Mouse (Mus musculus) midbrain, embryonic 16.5 days (tissue): ENCODE measurements around the gene Acss3. TPM values are rescaled to one million over a fixed set of nuclear protein-coding genes. Genes with fewer than 3 reads are reported as not detected.

ENCODE experiments used
- ATAC-seq: fragments of 200-750 bp; cut with Nextera tagmentation; 2 replicates; pipeline ENCODE4 v1.8.0; 2017; ENCODE audit warnings: moderate TSS enrichment
- H3K27ac ChIP-seq: fragments of 300-500 bp; sonication (generic); 2 replicates; pipeline ENCODE4 v1.5.1; 2014; ENCODE audit warnings: mild to moderate bottlenecking, low read length, mixed read lengths
- H3K27me3 ChIP-seq: fragments of 300-500 bp; sonication (generic); 2 replicates; pipeline ENCODE4 v1.6.1; 2014; ENCODE audit warnings: low read depth, low read length, mixed read lengths; ENCODE audit not compliant: control insufficient read depth, insufficient read depth
- H3K36me3 ChIP-seq: fragments of 300-500 bp; sonication (generic); 2 replicates; pipeline ENCODE4 v1.6.1; 2014; ENCODE audit warnings: mild to moderate bottlenecking, low read length, moderate library complexity, mixed read lengths; ENCODE audit not compliant: control insufficient read depth, insufficient read depth
- H3K4me1 ChIP-seq: fragments of 300-500 bp; sonication (generic); 2 replicates; pipeline ENCODE4 v1.6.1; 2014; ENCODE audit warnings: mild to moderate bottlenecking, low read length, mixed read lengths; ENCODE audit not compliant: control insufficient read depth, insufficient read depth
- H3K4me2 ChIP-seq: fragments of 300-500 bp; sonication (generic); 2 replicates; pipeline ENCODE4 v1.6.1; 2014; ENCODE audit warnings: mild to moderate bottlenecking, low read length, mixed read lengths
- H3K4me3 ChIP-seq: fragments of 300-500 bp; sonication (generic); 2 replicates; pipeline ENCODE4 v1.5.1; 2014; ENCODE audit warnings: low read depth, mild to moderate bottlenecking, low read length, moderate library complexity, mixed read lengths
- H3K9ac ChIP-seq: fragments of 300-500 bp; sonication (generic); 2 replicates; pipeline ENCODE4 v1.6.1; 2014; ENCODE audit warnings: low read depth, low read length, mixed read lengths
- H3K9me3 ChIP-seq: fragments of 300-500 bp; sonication (generic); replicated peaks from 2 replicates; pipeline ENCODE4 v1.6.1; 2014; ENCODE audit warnings: mild to moderate bottlenecking, low read length, mixed read lengths; ENCODE audit not compliant: control insufficient read depth, poor library complexity, severe bottlenecking
- WGBS: fragments of 180-500 bp; shearing (Covaris S2); extraction: QIAGEN DNeasy Blood & Tissue Kit; methylation state at CpG from one replicate; pipeline ENCODE4 v1.1.7; 2014; 5-methylcytosine and 5-hydroxymethylcytosine counted together
- polyA plus RNA-seq: library from polyadenylated mRNA; unstranded; fragments of >200 nt; fragmentation: Nextera tagmentation; extraction: Ambion mirVana; gene quantifications from 2 replicates; pipeline ENCODE4 v1.2.1, GENCODE M21; 2015

The Acss3 gene
- polyA plus RNA-seq, 1 experiment from 2014 or later, result 0.63 TPM

- no peaks in the 10 kb centered on the region for H3K27me3 ChIP-seq
- H3K9ac ChIP-seq, result no peak overlapping the region
- H3K4me1 ChIP-seq, result peaks cover 2% of the 10 kb centered on the region; the same call in 1 of the 2 replicates
- 86% methylated on average over 2 of the region's 2 CpGs for WGBS
- ATAC-seq, result no peak
- H3K4me2 ChIP-seq, result no peak overlapping the region
- no peaks in the 10 kb centered on the region for H3K9me3 ChIP-seq
- no peak overlapping the region for H3K4me3 ChIP-seq
- no peaks in the 10 kb centered on the region for H3K36me3 ChIP-seq
- no peak overlapping the region for H3K27ac ChIP-seq
These were observed 4.3 kb downstream of the Acss3 start for GRCm38 (mm10) chr10:107119135-107119534.

DNA sequence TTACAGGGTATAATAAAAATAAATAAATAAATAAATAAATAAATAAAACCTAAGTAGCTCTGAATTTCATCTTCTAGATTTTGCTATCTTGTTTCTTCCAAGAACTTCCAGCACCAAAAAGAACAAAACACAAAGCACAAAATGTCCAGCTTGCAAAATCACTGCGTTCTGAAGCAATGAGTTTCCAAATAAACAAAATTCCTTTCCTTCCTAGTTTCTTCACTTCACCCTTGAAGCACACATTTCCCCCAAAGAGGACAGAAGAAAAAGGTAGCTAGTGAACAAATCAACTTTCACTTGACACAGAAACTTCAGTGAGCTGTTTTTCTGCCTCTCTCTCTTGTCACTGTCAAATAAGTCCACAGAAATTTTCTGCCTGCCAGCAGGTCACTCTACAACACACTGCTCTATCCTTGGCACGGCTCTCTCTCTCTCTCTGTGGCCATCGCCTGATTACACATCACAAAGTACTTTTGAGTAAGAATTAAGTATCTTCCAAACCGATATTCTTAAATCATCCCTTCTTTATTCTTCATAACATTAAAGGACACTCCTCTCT is 6.7 kb downstream of the Acss3 start:
- Histone ChIP-seq H3K9ac (no peak overlapping the region), H3K27me3 (no peaks in the 10 kb centered on the region), H3K4me1 (peaks cover 2% of the 10 kb centered on the region; the same call in 1 of the 2 replicates), H3K4me3 (no peak overlapping the region), H3K4me2 (no peak overlapping the region), H3K9me3 (no peaks in the 10 kb centered on the region), H3K36me3 (no peaks in the 10 kb centered on the region), H3K27ac (no peak overlapping the region)
- ATAC-seq, result no peak
- 55% methylated on average over 4 of the region's 4 CpGs for WGBS

GRCm38 (mm10) chr10:107115930-107116642 is 7.4 kb downstream of the Acss3 start:
- H3K9ac ChIP-seq, result no peak overlapping the region
- no peak overlapping the region for H3K27ac ChIP-seq
- no peaks in the 10 kb centered on the region for H3K36me3 ChIP-seq
- ATAC-seq, result no peak
- H3K4me2 ChIP-seq, result no peak overlapping the region
- 7% methylated on average over 1 of the region's 1 CpGs for whole genome bisulfite sequencing
- H3K4me1 ChIP-seq, result peaks cover 2% of the 10 kb centered on the region; the same call in 1 of the 2 replicates
- no peak overlapping the region for H3K4me3 ChIP-seq
- H3K9me3 ChIP-seq, result no peaks in the 10 kb centered on the region
- no peaks in the 10 kb centered on the region for H3K27me3 ChIP-seq

GRCm38 (mm10) chr10:107115121-107115520 is 8.3 kb downstream of the Acss3 start:
- H3K27me3 ChIP-seq, result no peaks in the 10 kb centered on the region
- H3K9ac ChIP-seq, result no peak overlapping the region
- no peaks in the 10 kb centered on the region for H3K36me3 ChIP-seq
- H3K9me3 ChIP-seq, result no peaks in the 10 kb centered on the region
- ATAC-seq, result no peak
- peaks cover 2% of the 10 kb centered on the region; the same call in 1 of the 2 replicates for H3K4me1 ChIP-seq
- H3K27ac ChIP-seq, result no peak overlapping the region
- H3K4me3 ChIP-seq, result no peak overlapping the region
- WGBS, result 41% methylated on average over 1 of the region's 1 CpGs
- H3K4me2 ChIP-seq, result no peak overlapping the region

GRCm38 (mm10) chr10:107094452-107094851 is 29.0 kb downstream of the Acss3 start:
- Histone ChIP-seq H3K9ac (no peak overlapping the region), H3K27me3 (no peaks in the 10 kb centered on the region), H3K36me3 (no peaks in the 10 kb centered on the region), H3K27ac (no peak overlapping the region), H3K9me3 (0 out of 2 replicates have a peak, but pooled peaks cover 3% of the 10 kb centered on the region), H3K4me3 (no peak overlapping the region), H3K4me1 (no peaks in the 10 kb centered on the region), H3K4me2 (no peak overlapping the region)
- WGBS, result 66% methylated on average over 3 of the region's 3 CpGs
- no peak for ATAC-seq

GRCm38 (mm10) chr10:107053846-107054624 is 69.4 kb downstream of the Acss3 start:
- Histone ChIP-seq H3K27ac (no peak overlapping the region), H3K4me1 (no peaks in the 10 kb centered on the region), H3K4me2 (no peak overlapping the region), H3K9ac (no peak overlapping the region), H3K36me3 (no peaks in the 10 kb centered on the region), H3K27me3 (no peaks in the 10 kb centered on the region), H3K9me3 (no peaks in the 10 kb centered on the region), H3K4me3 (no peak overlapping the region)
- ATAC-seq, result no peak
- 79% methylated on average over 4 of the region's 4 CpGs for WGBS

DNA sequence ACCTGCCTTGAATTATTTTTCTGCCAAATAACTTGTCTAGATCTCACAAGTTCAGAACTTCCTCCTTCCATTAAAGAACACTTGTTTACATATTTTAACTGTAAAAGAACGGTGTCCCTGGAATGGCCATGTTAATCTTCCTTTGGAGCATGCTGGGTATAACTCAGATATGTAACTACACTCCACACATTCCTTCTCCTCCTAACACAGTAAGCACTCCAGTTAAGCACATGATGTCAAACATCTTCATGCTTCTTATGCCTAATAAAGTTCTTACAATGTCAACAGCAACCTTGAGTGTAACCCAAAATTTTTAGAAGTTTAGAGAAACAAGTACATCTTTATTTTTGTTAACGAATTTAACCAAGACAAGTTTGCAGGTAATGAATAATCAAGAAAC is 73.0 kb downstream of the Acss3 start:
- H3K27ac ChIP-seq, result no peak overlapping the region
- 88% methylated on average over 2 of the region's 2 CpGs for WGBS
- ATAC-seq, result no peak
- H3K9ac ChIP-seq, result no peak overlapping the region
- H3K9me3 ChIP-seq, result no peaks in the 10 kb centered on the region
- H3K4me2 ChIP-seq, result no peak overlapping the region
- no peaks in the 10 kb centered on the region for H3K36me3 ChIP-seq
- no peaks in the 10 kb centered on the region for H3K27me3 ChIP-seq
- H3K4me3 ChIP-seq, result no peak overlapping the region
- H3K4me1 ChIP-seq, result no peaks in the 10 kb centered on the region

DNA sequence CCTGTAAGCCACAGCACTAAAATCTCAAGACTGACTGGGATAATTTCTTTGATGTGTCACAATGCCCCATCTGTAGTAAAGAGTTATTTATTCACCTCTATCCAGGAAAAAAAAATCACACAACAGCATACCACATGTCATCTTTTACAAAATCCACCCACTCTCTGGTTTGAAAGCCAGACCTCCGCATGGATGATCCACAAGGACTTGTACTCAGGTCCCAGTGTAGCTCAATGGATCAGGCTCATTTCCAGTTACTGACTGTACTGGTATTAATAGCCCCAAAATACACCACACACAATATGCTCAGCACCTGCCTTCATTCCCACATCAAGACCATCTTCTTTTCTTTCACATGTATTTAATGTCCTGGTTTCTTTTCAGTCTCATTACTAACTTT is 80.8 kb downstream of the Acss3 start:
- no peak overlapping the region for H3K4me3 ChIP-seq
- no peaks in the 10 kb centered on the region for H3K9me3 ChIP-seq
- no peaks in the 10 kb centered on the region for H3K27me3 ChIP-seq
- no peak overlapping the region for H3K27ac ChIP-seq
- WGBS, result 89% methylated on average over 1 of the region's 1 CpGs
- no peak overlapping the region for H3K4me2 ChIP-seq
- no peaks in the 10 kb centered on the region for H3K36me3 ChIP-seq
- H3K4me1 ChIP-seq, result no peaks in the 10 kb centered on the region
- no peak overlapping the region for H3K9ac ChIP-seq
- ATAC-seq, result no peak

GRCm38 (mm10) chr10:107040837-107041236 is 82.6 kb downstream of the Acss3 start:
- Histone ChIP-seq H3K36me3 (no peaks in the 10 kb centered on the region), H3K4me3 (no peak overlapping the region), H3K27me3 (no peaks in the 10 kb centered on the region), H3K9ac (no peak overlapping the region), H3K4me2 (no peak overlapping the region), H3K4me1 (peaks cover 4% of the 10 kb centered on the region; the same call in 1 of the 2 replicates), H3K9me3 (no peaks in the 10 kb centered on the region), H3K27ac (no peak overlapping the region)
- 92% methylated on average over 2 of the region's 2 CpGs for WGBS
- no peak for ATAC-seq
